Mouse (Mus musculus) lung, postnatal 0 days (tissue): ENCODE measurements around the gene Runx2.

Source experiments
- CTCF ChIP-seq: IDR thresholded peaks from 2 replicates; pipeline ENCODE4 v1.5.1; 2016; ENCODE audit warnings: antibody characterized with exemption, mild to moderate bottlenecking
- EP300 ChIP-seq: IDR thresholded peaks from 2 replicates; pipeline ENCODE4 v1.6.1; 2016; ENCODE audit warnings: antibody characterized with exemption, mild to moderate bottlenecking, control low read depth

DNA sequence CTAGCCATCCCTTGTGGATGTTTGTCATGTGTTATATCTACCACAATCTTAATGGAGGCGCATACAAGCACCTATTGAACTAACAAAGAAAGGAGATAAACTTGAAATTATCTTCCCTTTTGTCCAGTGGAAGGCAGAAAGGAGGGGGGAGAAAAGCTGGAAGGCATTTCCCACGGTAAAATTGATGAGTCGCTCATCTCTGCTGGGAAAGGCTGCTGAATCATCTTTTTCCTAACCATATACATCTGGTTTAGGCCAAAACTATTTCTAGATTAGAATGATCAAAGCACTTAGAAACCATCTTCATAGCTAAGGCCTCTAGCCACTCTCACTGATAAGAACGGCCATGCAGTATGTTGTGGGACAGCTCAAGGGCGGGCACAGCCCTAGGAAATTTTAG is 147.3 kb downstream of the Runx2 start:
- TF ChIP-seq CTCF (no peak), EP300 (no peak)
